Mouse (Mus musculus): ENCODE data around the gene Vrk1. TPM values are rescaled to one million over a fixed set of nuclear protein-coding genes. Genes with fewer than 3 reads are reported as not detected.

The Vrk1 gene
- total RNA-seq, 2 experiments from 2014 or later: 18.7 to 21.3 TPM

DNA sequence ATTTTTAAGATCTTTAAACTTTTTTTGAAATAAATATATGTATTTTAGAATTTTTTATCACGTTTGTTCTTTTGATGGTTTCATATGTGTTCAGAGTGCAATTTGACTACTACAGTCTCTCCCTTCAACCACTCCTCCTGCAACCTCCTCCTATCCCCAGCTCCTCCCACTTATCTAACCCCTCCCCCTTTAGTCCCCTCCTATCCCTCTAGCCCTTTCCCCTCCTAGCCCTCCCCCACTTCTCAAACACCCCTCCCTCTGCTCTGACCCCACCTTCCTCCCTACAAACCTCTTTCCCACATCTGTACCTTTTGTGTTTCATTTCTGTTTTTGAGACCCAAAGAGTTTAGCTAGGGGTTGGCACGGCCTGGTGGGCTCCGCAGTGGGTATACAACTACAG is 114.6 kb downstream of the Vrk1 start:
- DNase-seq (ENCODE audit: low spot score in 2 of 2): no peak
- H3K4me3 ChIP-seq: no peak overlapping the region
- H3K27ac ChIP-seq: no peak overlapping the region
- no peak for TF ChIP-seq CTCF (conservative IDR thresholded peaks at IDR 0.05)

Other genes with a start within 250 kb of the Vrk1 start
- gene Papola, start 225.5 kb upstream of the Vrk1 start, total RNA-seq (2021): 100 to 1,000 TPM; 156 to 163 TPM

Measured in layer of hippocampus, adult 2 months (tissue).